Comparison of ENCODE assay signal across 15 mouse cellular contexts in the genomic region with DNA sequence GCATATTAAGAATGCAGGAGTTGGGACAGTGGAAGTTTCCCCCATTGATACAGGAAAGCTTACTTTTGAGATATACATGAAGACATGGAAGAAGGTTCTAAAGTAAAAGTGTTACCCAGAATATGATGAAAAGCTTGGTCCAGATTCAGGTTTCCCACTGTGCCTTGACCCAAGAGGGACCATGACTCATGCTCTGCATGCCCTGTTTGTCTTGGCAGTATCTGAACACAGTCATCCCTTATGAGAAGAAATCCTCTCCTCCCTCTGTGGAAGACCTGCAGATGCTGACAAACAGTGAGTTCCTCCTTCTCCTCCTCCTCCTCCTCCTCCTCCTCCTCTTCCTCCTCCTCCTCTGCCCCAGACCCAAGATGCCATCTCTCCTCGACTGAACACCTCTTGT.
DNase-seq lines count a peak whose midpoint lies in the region.
"Had no signal": no experiment of that assay in that cellular context is flagged by ENCODE, and none has a peak within 500 bp of the region (broad histone marks: within the 10 kb centered on the region; RNA-seq: fewer than 3 reads in every experiment).

No protein-coding gene starts in this region.

- peak; percentile 60 for DNase-seq in cerebellum, adult 11-12 months
- no peak for DNase-seq in cerebellum, postnatal 10 days
- peak; percentile 75 for DNase-seq in NIH3T3 (ENCODE audit: low read depth)
- DNase-seq in cerebellum, adult 8-10 months, result peak; percentile 61
- DNase-seq in ovary, postnatal 14 days (ENCODE audit: low spot score), result no peak
- DNase-seq in spleen, postnatal 14 days (ENCODE audit: low spot score in 2 of 2), result no peak
- no peak for DNase-seq in lung, postnatal 14 days
- DNase-seq: adrenal gland, postnatal 25 days; gastrocnemius, postnatal 14 days; kidney, adult 18-20 months; kidney, postnatal 4 days; layer of hippocampus, adult 9-11 months; lung, adult 18-20 months; lung, postnatal 10 days; right cerebral cortex, postnatal 14 days had no signal

Comparison
In these comparisons a context has a peak if more than half of its experiments do, and no peak if none do; other contexts are left out.
1. DNase-seq: peak in cerebellum, adult 11-12 months (single experiment), NIH3T3 (single experiment) and cerebellum, adult 8-10 months (single experiment); none in cerebellum, postnatal 10 days (0 of 2), ovary, postnatal 14 days (single experiment), spleen, postnatal 14 days (0 of 2) and lung, postnatal 14 days (single experiment).